Mouse (Mus musculus) layer of hippocampus, adult 11-12 months (tissue): Measurements from ENCODE around the gene Pam.

Source experiments
- DNase-seq: peaks from one replicate; pipeline ENCODE4 v3.0.0; 2022; ENCODE audit warnings: low spot score

The Pam gene

DNA sequence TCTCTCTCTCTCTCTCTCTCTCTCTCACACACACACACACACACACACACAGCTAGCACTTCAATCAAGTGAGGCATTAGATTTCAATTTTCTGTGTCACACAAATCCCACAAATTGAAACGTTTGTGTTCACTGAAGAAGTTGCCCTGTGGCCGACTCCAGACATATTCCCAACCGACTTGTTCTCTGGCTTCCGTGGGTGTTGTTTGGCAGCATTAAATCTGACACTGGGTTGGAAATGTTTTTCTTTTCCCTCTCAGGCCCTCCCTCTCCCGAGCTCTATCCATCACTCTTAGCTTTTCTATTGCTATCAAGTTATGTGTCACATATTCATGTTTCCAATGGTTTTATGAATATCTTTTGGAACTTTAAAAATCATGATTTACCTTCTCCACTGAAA, 185.9 kb downstream of the Pam start:
- no peak for DNase-seq

DNA sequence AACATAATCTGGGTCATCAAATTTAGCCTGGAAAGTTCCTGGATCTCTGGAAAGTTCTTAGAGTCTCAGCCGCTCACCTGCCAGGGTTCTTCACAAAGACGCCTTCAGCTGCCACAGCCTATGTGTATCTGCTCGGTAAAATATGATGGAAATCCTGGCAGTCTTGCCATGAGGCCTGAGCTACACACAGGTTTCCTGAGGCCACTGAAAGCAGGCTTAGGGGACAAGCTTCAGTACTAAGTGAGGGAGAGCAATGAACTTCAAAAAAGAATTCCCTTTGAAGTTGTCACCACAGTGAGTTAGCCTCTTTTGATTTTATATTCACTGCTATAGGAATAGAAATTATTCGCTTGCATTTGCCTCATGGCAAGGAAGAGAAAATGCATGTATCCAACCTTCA, 186.7 kb downstream of the Pam start:
- DNase-seq = no peak

DNA sequence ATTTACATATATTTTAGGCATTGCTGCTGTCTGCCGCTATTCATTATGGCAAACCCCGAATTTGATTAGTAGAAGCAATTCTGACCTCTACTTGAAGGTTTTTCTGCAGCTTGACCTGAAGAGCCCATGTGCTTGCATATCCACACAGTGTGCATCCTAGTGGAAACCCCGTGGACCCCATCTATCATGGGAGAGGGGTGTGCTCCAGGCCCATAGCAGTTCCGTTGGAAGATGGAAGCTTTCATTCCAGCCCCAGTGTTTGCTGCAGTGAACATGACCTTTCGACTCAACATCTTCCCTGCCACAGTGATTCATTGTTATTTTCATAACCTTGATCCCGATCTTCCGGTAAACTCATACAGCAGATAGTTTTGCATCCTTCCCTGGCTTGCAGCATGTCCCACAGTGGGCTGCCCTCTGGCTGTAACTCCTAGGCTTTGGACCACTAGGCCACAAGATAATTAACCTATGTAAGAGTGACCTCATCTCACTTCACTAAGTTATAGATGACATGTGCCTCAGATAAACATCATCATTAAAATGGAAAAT, 191.5 kb downstream of the Pam start:
- DNase-seq = no peak

DNA sequence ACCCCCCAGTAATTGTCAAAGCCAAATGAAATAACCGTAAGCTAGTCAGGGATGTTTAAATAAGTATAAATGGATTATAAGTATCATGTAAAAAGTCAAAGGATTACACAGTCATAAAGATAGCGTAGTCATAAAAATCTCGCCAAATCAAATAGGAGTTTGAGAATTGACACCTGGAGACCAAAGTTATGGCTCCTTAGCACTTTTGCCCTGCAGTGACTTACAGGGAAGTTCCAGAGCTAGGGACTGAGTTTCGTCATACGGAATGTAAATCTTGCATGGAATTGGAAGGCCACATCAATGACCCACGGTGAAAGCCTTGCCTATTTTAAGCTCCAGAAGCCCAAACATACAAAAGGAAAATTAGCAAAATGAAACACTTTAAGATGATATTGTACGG, 192.6 kb downstream of the Pam start:
- DNase-seq = no peak

DNA sequence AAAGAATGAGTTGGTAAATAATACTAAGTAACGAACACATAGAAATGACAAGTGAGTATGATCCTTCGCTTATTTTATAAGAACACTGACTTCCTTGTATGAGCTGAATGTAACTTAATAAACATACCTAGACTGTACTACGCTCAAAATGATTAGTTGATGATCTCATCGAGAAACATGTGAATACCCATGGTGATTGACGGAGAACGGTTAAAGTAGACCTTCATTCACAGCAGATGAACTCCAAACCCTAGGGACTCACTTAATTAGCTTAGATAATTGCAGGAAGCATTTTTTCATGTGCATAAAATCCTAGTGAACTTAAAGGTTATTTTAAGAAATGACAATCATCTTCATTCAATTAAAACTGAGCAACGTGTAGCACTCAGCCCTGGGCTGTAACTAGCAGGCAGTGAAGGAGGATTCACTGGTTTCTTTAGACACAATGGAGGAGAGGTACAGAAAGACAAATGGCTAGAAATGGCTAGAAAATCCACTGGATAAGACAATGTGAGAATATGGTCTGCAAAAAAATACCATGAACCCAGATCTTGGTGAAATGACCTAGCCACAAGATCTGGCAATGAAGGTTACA, 194.8 kb downstream of the Pam start:
- no peak for DNase-seq

DNA sequence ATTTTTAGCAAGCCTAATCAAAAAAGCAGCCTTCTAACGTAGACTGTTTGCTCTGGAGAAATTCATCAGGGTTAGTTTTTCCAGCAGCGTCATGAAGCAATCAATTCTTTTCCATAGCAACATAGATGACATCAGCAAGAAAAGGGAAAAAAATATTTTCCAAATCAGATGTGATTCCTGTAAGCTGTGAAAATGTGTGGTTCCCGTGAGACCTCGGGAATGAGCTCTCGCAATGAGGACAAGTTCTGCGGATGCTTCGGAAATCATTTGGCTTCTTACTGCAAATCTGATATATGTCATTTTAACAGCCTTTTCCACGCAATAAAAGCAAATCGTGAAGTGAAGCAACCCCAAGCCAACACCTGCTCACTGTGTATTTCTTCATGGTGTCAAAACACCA, 207.9 kb downstream of the Pam start:
- DNase-seq = no peak

DNA sequence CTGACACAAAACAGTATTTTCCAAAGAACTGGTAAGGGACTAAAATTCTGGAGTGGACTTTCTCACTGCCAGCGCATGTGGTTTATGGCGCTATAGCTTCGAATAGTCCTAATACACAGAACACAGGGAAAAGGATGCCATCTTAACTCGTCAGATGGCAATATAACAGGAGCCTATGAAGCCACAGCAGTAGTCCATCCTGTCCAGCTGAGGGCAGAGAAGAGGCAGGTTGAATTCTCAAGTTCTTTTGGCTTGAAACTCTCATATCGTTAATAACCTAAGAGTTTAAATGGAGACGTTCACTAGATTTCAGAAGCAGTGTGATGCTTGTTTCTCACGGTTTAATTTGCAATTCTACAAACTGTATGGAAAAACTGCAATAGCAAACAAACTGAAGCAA, 211.9 kb downstream of the Pam start:
- DNase-seq = no peak

DNA sequence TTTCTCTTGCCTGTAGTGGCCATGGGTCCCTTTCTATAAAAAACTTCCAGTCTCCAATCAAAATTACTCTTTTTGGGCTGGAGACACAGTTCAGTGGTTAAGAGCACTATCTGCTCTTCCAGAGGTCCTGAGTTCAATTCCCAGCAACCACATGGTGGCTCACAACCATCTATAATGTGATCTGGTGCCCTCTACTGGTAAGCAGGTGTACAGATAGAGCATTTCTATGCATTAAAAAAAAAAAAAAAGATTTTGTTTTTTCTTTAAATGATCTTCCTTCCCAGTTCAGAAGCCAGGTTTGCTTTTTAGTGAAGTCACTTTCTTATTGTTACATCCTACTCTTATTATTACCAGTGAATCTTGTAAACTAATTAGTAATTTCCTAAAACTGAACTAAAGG, 218.4 kb downstream of the Pam start:
- no peak for DNase-seq

DNA sequence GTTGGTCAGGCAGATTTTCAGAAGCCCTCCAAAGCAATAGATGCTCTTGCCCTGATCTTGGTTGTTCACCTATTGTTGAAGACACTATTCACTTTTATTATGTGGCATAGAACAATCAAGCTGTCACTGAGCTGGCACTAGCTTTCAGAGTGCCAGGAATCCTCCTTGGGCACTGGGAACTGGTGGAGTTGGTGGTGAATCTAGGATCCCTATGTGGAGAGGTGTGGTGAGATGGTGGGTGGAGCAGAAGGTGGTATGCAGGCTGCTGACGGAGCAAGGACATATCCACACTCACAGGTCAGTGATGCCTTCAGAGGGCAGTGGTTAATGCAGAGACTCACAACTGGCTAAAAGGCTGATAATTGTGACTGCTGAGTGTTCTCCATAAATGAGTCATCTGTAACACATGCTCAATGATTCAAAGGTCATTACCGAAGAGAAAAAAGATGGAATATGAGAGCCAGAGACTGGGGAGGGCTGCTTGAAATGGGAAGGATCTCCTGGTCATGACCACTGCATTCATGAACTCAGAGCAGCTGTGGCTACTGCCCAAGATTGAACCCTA, 221.9 kb downstream of the Pam start:
- DNase-seq = no peak

DNA sequence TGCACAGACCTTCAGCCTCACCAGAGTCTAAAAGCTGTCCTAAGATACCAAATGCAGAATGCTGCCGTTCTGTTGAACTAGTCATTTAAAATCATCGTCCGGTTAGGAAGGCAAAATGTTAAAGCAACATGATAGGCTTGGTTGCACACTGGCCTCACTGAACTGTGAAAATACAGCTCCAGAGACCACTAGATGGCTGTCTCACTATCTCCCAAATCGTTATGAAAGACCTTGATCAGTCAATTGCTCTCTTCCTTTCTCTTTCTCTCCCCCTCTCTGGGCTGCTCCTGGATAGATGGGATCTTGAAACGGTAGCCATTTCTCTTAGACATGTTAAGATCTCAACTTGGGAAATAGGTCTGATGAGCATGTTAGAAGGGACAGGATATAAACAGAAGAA, 223.0 kb downstream of the Pam start:
- DNase-seq = peak; percentile 32

DNA sequence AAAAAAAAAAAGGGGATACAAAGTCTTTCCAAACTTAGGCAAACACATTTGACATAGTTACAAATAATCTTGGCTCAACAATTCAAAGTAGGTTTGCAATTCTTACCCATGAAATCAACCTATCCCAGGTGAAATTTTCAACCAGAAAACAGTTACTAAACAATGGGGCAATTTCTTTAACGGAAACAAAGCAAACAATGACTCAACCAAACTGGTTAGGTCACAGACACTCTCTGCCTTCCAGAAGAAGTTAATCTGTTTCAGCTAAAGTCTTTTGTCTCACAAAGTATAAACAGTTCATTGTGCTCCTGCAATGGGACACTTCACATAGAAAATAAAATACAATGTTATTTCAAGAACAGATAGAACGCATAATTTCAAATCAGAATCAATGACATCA, 223.4 kb downstream of the Pam start:
- DNase-seq = no peak

DNA sequence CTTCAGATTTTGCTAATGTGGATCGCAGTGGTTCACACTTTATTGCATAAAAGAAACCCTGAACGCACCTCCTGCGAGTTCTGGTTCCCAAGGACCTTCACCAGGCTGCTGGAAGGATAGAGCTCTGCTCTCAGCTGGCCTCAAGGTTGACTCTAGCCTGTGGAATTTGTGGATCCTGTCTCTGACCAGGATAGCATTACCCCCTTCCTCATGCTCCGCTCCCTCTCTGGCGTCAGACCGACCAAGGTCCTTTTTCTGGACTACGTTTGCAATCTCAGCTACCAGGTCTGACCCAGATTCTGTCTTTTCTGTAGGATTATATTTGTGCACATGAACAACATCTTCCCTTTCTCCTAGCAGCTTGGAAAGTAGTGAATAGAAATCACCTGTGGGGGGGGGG, 231.3 kb downstream of the Pam start:
- no peak for DNase-seq

DNA sequence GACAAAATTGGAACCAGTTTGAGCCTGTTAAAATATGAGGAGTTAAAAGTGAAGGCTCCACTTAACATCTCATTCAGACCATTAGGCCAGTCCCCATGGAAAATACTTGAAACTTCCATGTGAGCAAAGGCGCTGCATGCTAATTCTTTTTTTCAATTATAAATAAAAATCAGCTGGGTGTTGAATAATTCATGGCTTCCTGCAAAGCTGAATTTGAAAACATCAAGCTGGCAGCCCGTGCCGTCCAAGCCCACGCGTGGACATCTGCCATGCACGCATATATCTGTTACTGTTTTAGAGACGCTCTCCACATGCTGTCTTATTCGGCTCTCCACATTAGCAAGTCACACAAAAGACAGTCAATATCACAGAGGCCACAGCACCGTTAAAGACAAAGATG, 232.3 kb downstream of the Pam start:
- DNase-seq = peak; percentile 87

DNA sequence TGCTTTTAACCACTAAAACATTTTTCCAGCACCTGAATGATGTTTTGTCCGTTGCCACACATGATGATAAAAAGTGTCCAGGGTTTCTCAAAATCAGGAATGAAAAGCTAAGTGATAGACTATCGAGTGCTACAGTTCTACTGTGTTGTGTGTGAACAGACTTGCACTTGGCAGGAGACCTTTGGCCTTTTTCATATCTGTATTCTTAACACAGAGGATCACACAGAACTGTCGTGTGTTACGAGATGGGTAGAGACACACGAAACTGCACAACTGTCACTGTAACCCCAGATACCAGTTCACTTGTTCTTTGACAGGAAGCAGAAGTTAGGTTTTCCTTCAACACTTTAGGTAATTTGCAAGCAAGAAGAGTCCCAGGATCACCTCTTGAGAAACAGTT, 232.7 kb downstream of the Pam start:
- DNase-seq = no peak

DNA sequence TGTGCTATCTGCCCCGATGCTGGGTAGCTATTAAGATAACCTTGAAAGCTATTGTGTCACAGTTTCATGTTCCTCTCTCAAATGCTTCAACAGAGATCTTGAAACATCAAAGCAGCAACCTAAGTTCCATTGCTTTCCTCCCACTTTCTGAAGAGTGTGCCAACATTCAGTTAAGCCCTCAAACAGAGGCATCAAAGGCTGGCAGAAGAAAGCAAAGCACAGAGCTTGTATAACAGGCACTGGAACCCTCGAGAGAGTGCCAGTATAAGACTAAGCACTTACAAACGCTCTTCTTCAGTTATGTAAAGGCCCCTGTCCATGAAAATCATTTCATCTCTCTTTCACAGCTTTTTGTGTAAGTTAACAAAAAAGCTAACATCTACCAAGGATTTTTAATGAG, 241.2 kb downstream of the Pam start:
- DNase-seq = no peak

DNA sequence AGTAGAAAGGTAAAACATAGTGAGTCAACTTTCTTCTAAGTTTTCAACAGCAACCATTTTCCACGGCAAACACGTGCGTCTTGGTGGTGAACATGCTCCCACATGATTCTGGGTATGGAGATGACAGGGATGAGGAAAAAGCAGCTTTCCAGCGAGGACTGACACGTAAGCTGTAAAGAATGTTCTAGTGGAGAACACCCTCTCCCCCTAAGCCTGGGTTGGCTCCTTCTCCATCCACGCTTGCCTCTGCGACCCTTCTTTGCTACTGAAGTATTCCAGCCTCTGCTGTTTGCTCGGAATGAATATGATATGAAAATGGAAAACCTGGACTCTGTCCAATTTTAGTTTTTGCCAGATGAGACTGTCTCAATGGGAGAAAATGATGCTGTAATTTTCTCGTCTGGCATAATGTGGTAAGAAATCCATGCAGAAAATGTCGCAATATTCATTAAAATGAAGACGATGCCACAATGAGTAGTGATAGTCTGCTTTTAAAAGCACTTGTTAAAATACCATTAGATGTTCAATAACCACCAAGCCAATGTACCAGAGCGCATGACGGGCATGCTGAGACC, 243.8 kb downstream of the Pam start:
- DNase-seq = no peak

DNA sequence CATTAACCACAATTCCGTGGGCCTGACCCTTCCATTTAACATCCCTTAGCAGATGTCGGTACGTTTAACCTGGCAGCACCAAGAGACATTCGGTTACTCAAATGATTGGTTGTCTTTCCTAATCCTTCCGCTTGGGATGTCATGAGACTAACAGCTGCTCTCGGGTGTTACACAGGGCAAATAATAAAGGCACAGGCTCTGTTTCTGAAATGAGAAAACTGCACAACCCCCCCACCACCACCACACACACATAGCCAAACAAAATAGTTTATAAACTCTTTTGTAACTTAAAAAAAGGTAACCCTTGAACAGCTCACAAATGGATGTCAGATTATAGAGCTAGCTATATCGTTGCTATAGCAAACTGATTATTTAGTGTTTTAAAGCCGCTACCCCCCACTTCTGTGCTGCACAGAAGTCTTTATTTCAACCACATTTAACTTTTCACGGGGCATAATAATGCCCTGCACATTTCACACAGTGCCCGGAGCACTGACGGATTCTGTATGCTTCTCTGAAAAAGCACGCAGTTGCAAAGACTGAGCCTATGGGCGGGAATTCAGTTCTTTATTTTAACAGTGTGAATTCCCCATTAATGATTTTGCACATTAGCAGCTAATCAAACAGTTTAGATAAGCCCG, 246.7 kb downstream of the Pam start:
- no peak for DNase-seq

DNA sequence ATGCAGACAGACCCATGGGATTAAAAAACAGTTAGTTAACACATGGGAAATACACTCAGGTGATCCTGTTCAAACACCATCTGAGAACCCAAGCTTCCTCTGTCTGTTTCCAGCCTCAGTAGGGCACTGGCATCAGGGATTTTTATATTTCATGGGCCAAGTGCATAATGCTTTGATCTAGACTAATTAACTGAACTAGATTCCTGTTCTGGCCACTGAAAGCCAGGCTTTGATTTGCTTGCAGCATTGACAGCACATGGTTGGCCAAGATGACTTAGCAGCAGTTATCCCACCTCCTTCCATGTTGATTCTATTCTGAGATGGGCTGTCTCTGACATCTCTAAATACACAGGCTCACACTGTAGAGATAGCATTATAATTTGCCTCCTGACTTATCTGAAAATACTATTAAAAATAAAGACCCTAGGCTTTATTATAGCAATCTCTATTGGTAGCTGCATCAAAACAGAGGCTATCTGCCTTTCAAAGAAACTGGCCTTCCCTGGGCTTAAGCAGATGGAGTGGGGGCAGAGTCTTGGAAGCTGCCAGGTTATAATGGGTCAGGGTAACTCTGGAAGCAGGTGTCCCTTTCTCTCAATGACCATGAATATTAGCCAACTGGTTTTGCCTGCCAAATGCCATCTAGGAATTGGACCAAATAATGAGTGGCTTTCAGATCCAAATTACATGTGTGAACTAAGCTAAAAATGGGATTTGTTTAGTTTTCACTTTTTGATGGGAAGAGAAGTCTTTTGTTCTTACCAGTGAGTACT, 252.0 kb downstream of the Pam start:
- no peak for DNase-seq

DNA sequence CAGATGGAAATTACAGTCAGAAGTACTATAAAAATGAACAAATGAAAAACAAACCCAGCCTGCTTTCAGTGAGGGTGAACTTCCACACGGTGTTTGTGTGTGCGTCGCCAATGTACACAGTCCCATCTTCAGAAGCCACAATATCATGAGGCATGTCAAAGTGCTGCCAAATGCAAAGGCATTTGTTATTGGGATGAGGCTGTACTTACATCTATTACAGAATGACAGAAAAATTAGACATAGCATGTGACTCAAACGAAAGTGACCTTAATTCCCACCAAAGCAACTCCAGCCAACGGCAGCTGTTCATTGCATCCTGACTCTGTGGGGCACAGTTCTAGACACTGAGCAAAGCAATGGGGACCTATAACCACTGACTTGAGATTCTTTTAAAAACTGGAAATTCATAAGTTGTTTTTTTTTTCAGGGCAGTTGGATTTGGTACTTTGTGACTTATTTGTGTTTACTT, 261.1 kb downstream of the Pam start:
- DNase-seq = no peak

DNA sequence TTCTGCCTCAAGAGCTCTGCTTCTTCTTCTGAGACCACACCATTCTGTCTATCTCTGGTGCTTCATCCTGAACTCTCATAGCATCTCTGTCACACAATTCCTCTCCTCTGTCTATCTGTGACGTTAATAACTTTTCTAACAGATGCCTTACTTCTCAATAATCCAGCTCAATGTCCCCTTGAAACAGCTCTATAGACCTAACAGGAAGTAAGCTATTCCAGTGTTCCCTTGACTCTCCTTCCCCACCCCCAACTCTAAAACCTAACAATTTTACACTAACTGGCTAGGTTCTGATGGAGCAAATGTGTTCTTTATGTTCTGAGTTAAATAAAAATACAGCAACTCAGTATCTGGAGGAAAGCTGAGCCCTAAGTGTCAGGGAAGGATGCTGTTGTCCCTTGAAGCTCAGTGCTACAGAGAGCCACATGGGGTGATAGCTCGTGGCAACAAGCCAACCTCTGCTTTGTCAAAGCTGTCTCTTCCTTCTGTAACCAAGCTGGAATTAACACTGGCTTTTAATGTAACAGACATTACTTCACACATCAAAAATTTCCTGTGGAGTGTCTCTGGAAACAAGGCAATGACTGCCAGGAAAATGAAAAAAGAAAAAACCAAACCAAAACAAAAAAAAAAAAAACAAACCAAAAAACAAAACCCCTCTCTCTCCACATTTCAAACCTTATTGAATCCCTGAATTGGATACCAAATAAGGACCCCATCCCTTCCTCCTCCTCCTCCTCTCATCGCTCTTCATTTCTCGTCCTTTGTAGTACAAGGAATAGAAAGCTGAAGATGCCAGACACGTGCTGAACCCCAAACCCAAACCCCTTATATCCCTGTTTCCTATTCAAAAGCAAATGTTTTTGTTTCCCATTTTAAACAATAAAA, 261.7 kb downstream of the Pam start:
- peak; percentile 48 for DNase-seq

DNA sequence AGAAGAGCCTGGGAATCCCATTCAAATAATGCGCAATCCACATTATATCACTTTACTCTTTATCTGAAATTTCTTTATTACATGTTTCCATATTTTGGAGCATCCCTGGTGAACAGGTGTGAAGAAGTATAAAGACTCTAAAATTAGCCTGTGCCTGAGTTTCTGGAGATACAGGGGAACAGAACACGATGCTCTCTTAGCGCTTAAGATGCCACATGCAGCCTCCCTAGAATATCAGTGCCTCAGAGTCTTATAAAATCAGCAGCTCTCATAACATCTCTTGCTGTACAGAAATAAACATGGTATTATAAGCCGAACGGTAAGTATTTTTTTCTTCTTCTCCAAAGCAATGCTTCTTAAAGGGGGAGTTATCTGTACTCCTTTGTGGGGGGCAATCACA, 267.4 kb downstream of the Pam start:
- DNase-seq = no peak

DNA sequence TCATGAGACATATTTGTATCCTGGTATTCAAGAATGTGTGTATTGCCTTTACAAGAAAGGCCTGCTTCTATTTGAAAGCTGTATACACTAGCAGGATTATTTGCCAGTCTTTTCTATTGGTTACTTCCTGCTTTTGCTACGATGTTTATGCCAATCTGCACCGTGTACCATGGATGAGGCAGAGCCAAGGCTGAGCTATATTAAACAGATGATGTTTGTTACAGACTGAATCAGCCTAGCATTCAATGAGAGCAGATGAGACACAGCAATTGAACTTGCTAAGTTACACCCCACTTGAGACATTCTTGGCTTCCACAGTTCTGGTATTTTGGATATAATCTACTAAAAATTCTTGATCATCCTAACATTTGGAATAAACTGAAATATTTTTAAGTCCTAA, 267.9 kb downstream of the Pam start:
- no peak for DNase-seq
